ENCODE assay signal across 8 mouse cellular contexts in genomic region chr10:69690131-69690960, GRCm38 (mm10).
DNase-seq lines count a peak whose midpoint lies in the region; ATAC-seq and TF ChIP-seq lines count a peak whose summit lies in the region.

No protein-coding gene starts in this region.

- TF ChIP-seq POLR2A in lung, adult 2 months (IDR thresholded peaks at IDR 0.05; ENCODE audit: borderline replicate concordance, extremely low read depth, low read depth, low read length): no peak

- H3K4me3 ChIP-seq in heart, embryonic 16.5 days (ENCODE audit: low read length): peak overlapping the region; percentile 11; the same call in 1 of the 2 replicates
- H3K4me3 ChIP-seq in hindbrain, embryonic 15.5 days: peak overlapping the region; percentile 8; the same call in 1 of the 2 replicates
- peak overlapping the region; percentile 23 for H3K4me3 ChIP-seq in midbrain, embryonic 12.5 days
- H3K4me3 ChIP-seq in lung, adult 2 months (replicated peaks; ENCODE audit: extremely low read depth, low read depth, low read length): no peak overlapping the region

- H3K27ac ChIP-seq in heart, embryonic 16.5 days (ENCODE audit: low read length): no peak overlapping the region
- H3K27ac ChIP-seq in hindbrain, embryonic 15.5 days (replicated peaks): peak overlapping the region; percentile 69
- peak overlapping the region; percentile 79 for H3K27ac ChIP-seq in midbrain, embryonic 12.5 days (replicated peaks)

- intact Hi-C loops in heart, postnatal 10 days (cut with DNase I): no loop called here

- H3K4me1 ChIP-seq in heart, embryonic 16.5 days (ENCODE audit: control insufficient read depth, insufficient read depth, low read length): no peaks in the 10 kb centered on the region; the same call in 1 of the 2 replicates
- peaks cover 23% of the 10 kb centered on the region for H3K4me1 ChIP-seq in hindbrain, embryonic 15.5 days (replicated peaks)
- peaks cover 13% of the 10 kb centered on the region for H3K4me1 ChIP-seq in midbrain, embryonic 12.5 days
- no peaks in the 10 kb centered on the region for H3K4me1 ChIP-seq in lung, adult 2 months (ENCODE audit: control insufficient read depth, insufficient read depth, low read length)

- WGBS in heart, embryonic 16.5 days: 21% methylated on average over 12 of the region's 12 CpGs
- 6% methylated on average over 12 of the region's 12 CpGs for WGBS in hindbrain, embryonic 15.5 days
- WGBS in midbrain, embryonic 12.5 days: 6% methylated on average over 12 of the region's 12 CpGs
- WGBS in lung, adult 2 months: 28% methylated on average over 12 of the region's 12 CpGs

- no peaks in the 10 kb centered on the region for H3K36me3 ChIP-seq in heart, embryonic 16.5 days (ENCODE audit: control insufficient read depth, insufficient read depth)
- H3K36me3 ChIP-seq in hindbrain, embryonic 15.5 days: no peaks in the 10 kb centered on the region
- no peaks in the 10 kb centered on the region for H3K36me3 ChIP-seq in midbrain, embryonic 12.5 days

- H3K9me3 ChIP-seq in heart, embryonic 16.5 days (replicated peaks; ENCODE audit: control insufficient read depth, low read length): peaks cover 4% of the 10 kb centered on the region; the same call in 1 of the 2 replicates
- no peaks in the 10 kb centered on the region for H3K9me3 ChIP-seq in hindbrain, embryonic 15.5 days
- H3K9me3 ChIP-seq in midbrain, embryonic 12.5 days: no peaks in the 10 kb centered on the region

- no peak for TF ChIP-seq CTCF in lung, adult 2 months (IDR thresholded peaks at IDR 0.05; ENCODE audit: insufficient read depth, low read length)

- no peak for ATAC-seq in heart, embryonic 16.5 days (replicated peaks; ENCODE audit: extremely low read depth, insufficient read depth, low FRiP score)
- peak; percentile 60 for ATAC-seq in hindbrain, embryonic 15.5 days (ENCODE audit: low FRiP score, low read depth)
- peak; percentile 74 for ATAC-seq in midbrain, embryonic 12.5 days (ENCODE audit: low FRiP score, low read depth)

- no peaks in the 10 kb centered on the region for H3K27me3 ChIP-seq in heart, embryonic 16.5 days (ENCODE audit: control insufficient read depth, insufficient read depth, low read length)
- H3K27me3 ChIP-seq in hindbrain, embryonic 15.5 days: no peaks in the 10 kb centered on the region
- no peaks in the 10 kb centered on the region for H3K27me3 ChIP-seq in midbrain, embryonic 12.5 days

- DNase-seq in heart, postnatal 10 days: no peak
- peak; percentile 77 to 79 for DNase-seq in cerebellum, postnatal 25 days
- DNase-seq in ovary, postnatal 10 days (ENCODE audit: low spot score): no peak
- DNase-seq in lung, adult 2 months: no peak
- DNase-seq in lung, postnatal 14 days: no peak

- H3K4me2 ChIP-seq in heart, embryonic 16.5 days (ENCODE audit: low read depth, low read length): peak overlapping the region; percentile 53
- H3K4me2 ChIP-seq in hindbrain, embryonic 15.5 days: peak overlapping the region; percentile 43
- peak overlapping the region; percentile 48 for H3K4me2 ChIP-seq in midbrain, embryonic 12.5 days (replicated peaks)

- H3K9ac ChIP-seq in heart, embryonic 16.5 days (ENCODE audit: low read length): no peak overlapping the region
- H3K9ac ChIP-seq in hindbrain, embryonic 15.5 days: no peak overlapping the region; the same call in 1 of the 2 replicates
- H3K9ac ChIP-seq in midbrain, embryonic 12.5 days (replicated peaks): no peak overlapping the region; the same call in 1 of the 2 replicates

Comparison
In these comparisons a context has a peak if more than half of its experiments do, and no peak if none do; other contexts are left out.
1. DNase-seq: peak in cerebellum, postnatal 25 days (2 of 2); none in heart, postnatal 10 days (0 of 2), ovary, postnatal 10 days (single experiment), lung, adult 2 months (single experiment) and lung, postnatal 14 days (single experiment).
2. Peak in every context shown above with its lines, with median percentiles within 50 percentile points of each other: H3K4me2 ChIP-seq.